8 mouse cellular contexts compared by ENCODE assay signal in the genomic region with DNA sequence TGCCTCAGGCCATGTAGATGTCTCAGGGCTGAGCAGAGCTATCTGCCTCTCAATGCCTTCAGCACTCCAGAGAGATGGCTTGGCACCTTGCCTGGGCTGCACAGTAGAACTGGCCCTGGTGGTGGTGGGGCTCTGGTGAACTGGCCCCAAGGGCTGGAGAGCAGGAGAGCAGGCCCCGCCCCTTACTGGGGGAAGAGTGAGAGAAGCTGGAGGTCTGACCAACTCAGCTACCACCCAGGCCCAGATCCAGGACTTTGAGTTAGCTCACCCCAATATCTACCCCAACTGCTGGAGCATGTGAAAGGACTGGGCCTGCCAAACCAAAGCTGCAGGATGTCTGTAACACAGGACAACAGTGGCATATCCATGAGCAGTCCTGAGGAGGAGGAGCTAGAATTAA. TPM values are rescaled to one million over a fixed set of nuclear protein-coding genes. Genes with fewer than 3 reads are reported as not detected.
A peak's percentile ranks its signal among the peaks of the same experiment; 100 is the strongest.
DNase-seq lines count a peak whose midpoint lies in the region; ATAC-seq and TF ChIP-seq lines count a peak whose summit lies in the region.

No protein-coding gene starts in this region.

- WGBS in heart, embryonic 13.5 days, result 33% methylated on average over 1 of the region's 1 CpGs
- WGBS in lung, postnatal 0 days, result 74% methylated on average over 1 of the region's 1 CpGs
- WGBS in liver, embryonic 12.5 days (ENCODE audit: insufficient replicate concordance), result 71% methylated on average over 1 of the region's 1 CpGs

- peaks cover 38% of the 10 kb centered on the region for H3K4me1 ChIP-seq in heart, embryonic 13.5 days
- peaks cover 7% of the 10 kb centered on the region; the same call in 1 of the 2 replicates for H3K4me1 ChIP-seq in lung, postnatal 0 days (ENCODE audit: insufficient read depth, low read depth, low read length)
- H3K4me1 ChIP-seq in liver, embryonic 12.5 days, result peaks cover 14% of the 10 kb centered on the region

- 0 out of 2 replicates have a peak overlapping the region, but pooled peaks have one; percentile 27 for H3K4me2 ChIP-seq in heart, embryonic 13.5 days
- no peak overlapping the region for H3K4me2 ChIP-seq in lung, postnatal 0 days (replicated peaks; ENCODE audit: low read depth, low read length)
- no peak overlapping the region for H3K4me2 ChIP-seq in liver, embryonic 12.5 days

- peak; percentile 45 to 48 for DNase-seq in kidney, postnatal 4 days
- no peak for DNase-seq in kidney, adult 9 months
- peak; percentile 92 for DNase-seq in MN1 (ENCODE audit: low spot score)
- peak; percentile 48 for DNase-seq in brain, adult 2 months (ENCODE audit: low read depth, low spot score)
- peak; percentile 44 for DNase-seq in lung, postnatal 0 days (ENCODE audit: low spot score)
- DNase-seq in thymus, postnatal 10 days (ENCODE audit: low spot score in 2 of 2), result no peak

- no peaks in the 10 kb centered on the region for H3K9me3 ChIP-seq in heart, embryonic 13.5 days
- H3K9me3 ChIP-seq in lung, postnatal 0 days (ENCODE audit: low read length), result no peaks in the 10 kb centered on the region
- H3K9me3 ChIP-seq in liver, embryonic 12.5 days (replicated peaks), result no peaks in the 10 kb centered on the region

- TF ChIP-seq CTCF in lung, postnatal 0 days (IDR thresholded peaks at IDR 0.05), result no peak

- H3K36me3 ChIP-seq in heart, embryonic 13.5 days, result no peaks in the 10 kb centered on the region
- H3K36me3 ChIP-seq in lung, postnatal 0 days (ENCODE audit: insufficient read depth, low read length), result no peaks in the 10 kb centered on the region
- no peaks in the 10 kb centered on the region for H3K36me3 ChIP-seq in liver, embryonic 12.5 days

- TF ChIP-seq EP300 in lung, postnatal 0 days (IDR thresholded peaks at IDR 0.05), result no peak

- H3K27ac ChIP-seq in heart, embryonic 13.5 days (replicated peaks), result peak overlapping the region; percentile 94
- 0 out of 2 replicates have a peak overlapping the region, but pooled peaks have one; percentile 7 for H3K27ac ChIP-seq in lung, postnatal 0 days (ENCODE audit: low read length)
- H3K27ac ChIP-seq in liver, embryonic 12.5 days, result no peak overlapping the region

- H3K27me3 ChIP-seq in heart, embryonic 13.5 days (replicated peaks), result no peaks in the 10 kb centered on the region
- H3K27me3 ChIP-seq in lung, postnatal 0 days (replicated peaks; ENCODE audit: insufficient read depth, low read length), result no peaks in the 10 kb centered on the region
- H3K27me3 ChIP-seq in liver, embryonic 12.5 days (replicated peaks), result 0 out of 2 replicates have a peak, but pooled peaks cover 4% of the 10 kb centered on the region

- peak; percentile 59; the same call in 1 of the 2 replicates for ATAC-seq in heart, embryonic 13.5 days (ENCODE audit: extremely low read depth, insufficient number of reproducible peaks, low FRiP score, low TSS enrichment)
- peak; percentile 62 for ATAC-seq in lung, postnatal 0 days
- ATAC-seq in liver, embryonic 12.5 days, result no peak

- no peak overlapping the region for H3K4me3 ChIP-seq in heart, embryonic 13.5 days
- H3K4me3 ChIP-seq in lung, postnatal 0 days (ENCODE audit: low read depth, low read length), result no peak overlapping the region
- H3K4me3 ChIP-seq in liver, embryonic 12.5 days, result no peak overlapping the region

- no peak overlapping the region; the same call in 1 of the 2 replicates for H3K9ac ChIP-seq in heart, embryonic 13.5 days
- H3K9ac ChIP-seq in lung, postnatal 0 days (replicated peaks; ENCODE audit: low read depth), result no peak overlapping the region
- H3K9ac ChIP-seq in liver, embryonic 12.5 days, result no peak overlapping the region

RNA-seq across cellular contexts. Expression of gene Fermt2, which starts 33.7 kb away (rescaled TPM):
- polyA plus RNA-seq in heart, embryonic 13.5 days (2015; fragmentation: Nextera tagmentation; extraction: Ambion mirVana), result 170 and 197 TPM in 2 replicates
- polyA plus RNA-seq in lung, postnatal 0 days (2015; fragmentation: Nextera tagmentation; extraction: Ambion mirVana), result 362 and 383 TPM in 2 replicates
- 37.2 and 37.3 TPM in 2 replicates for polyA plus RNA-seq in liver, embryonic 12.5 days (2016; fragmentation: Nextera tagmentation; extraction: Ambion mirVana)

Comparison
In these comparisons a context has a peak if more than half of its experiments do, and no peak if none do; other contexts are left out.
1. DNase-seq: peak in kidney, postnatal 4 days (2 of 2), MN1 (single experiment), brain, adult 2 months (single experiment) and lung, postnatal 0 days (single experiment); none in kidney, adult 9 months (single experiment) and thymus, postnatal 10 days (0 of 2).